Comparison of ENCODE assay signal across 20 mouse cellular contexts in the genomic region with DNA sequence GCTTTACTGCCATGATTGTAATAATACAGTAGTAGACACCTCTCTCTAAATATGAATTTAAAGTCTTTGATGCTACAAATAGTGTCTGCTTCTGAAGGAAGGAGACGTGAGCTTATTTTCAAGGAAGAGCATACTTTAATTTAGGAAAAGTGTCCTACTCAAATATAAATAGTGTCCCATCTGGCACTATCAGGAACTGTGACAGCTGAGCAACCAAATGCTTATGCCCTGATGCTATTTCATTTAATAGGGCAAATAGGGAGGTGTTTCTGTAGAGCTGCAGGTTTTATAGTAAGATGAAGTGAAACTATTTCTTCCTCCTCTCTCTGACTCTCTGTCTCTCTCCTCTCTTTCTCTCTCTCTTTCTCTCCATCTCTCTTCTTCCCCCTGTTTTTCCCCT.
DNase-seq lines count a peak whose midpoint lies in the region; TF ChIP-seq lines count a peak whose summit lies in the region.
"Had no signal": no experiment of that assay in that cellular context is flagged by ENCODE, and none has a peak within 500 bp of the region (broad histone marks: within the 10 kb centered on the region; RNA-seq: fewer than 3 reads in every experiment).

No protein-coding gene starts in this region.

- peak overlapping the region; percentile 55 for H3K27ac ChIP-seq in layer of hippocampus, adult 2 months
- peak overlapping the region; percentile 32; the same call in 1 of the 2 replicates for H3K27ac ChIP-seq in left cerebral cortex, adult 2 months
- H3K27ac ChIP-seq: embryonic facial prominence, embryonic 13.5 days; embryonic facial prominence, embryonic 15.5 days; forebrain, embryonic 10.5 days; forebrain, embryonic 12.5 days had no signal

- TF ChIP-seq CTCF in layer of hippocampus, adult 2 months (conservative IDR thresholded peaks at IDR 0.05) = no peak
- TF ChIP-seq CTCF in left cerebral cortex, adult 2 months (IDR thresholded peaks at IDR 0.05) = no peak

- no peak overlapping the region for H3K4me3 ChIP-seq in layer of hippocampus, adult 2 months
- no peak overlapping the region for H3K4me3 ChIP-seq in left cerebral cortex, adult 2 months
- H3K4me3 ChIP-seq: embryonic facial prominence, embryonic 13.5 days; embryonic facial prominence, embryonic 15.5 days; erythroblast, embryonic 14.5 days; forebrain, embryonic 10.5 days; forebrain, embryonic 12.5 days had no signal

- intact Hi-C loops in left cerebral cortex, adult 2 months (cut with DNase I) = no loop called here
- intact Hi-C loops in left cerebral cortex, postnatal 14 days (cut with DNase I) = no loop called here

- DNase-seq in cerebellum, adult 9-10 months = peak; percentile 16
- no peak for DNase-seq in cerebellum, adult 18-20 months
- peak; percentile 22 to 37 for DNase-seq in layer of hippocampus, adult 2 months (ENCODE audit: low spot score in 2 of 2)
- no peak for DNase-seq in layer of hippocampus, adult 11-12 months (ENCODE audit: low spot score)
- no peak for DNase-seq in left cerebral cortex, adult 2 months (ENCODE audit: extremely low spot score in 1 of 2, low spot score in 2 of 2)
- no peak for DNase-seq in left cerebral cortex, postnatal 14 days (ENCODE audit: low spot score in 2 of 2)
- DNase-seq: adrenal gland, adult 8-10 months; adrenal gland, postnatal 14 days; adrenal gland, postnatal 36 days; B cell, adult 2 months; cerebellum, adult 11 months; cerebellum, adult 9-11 months; cerebellum, postnatal 14 days; cerebellum, postnatal 36 days; embryo, embryonic 11 days had no signal

Comparison
In these comparisons a context has a peak if more than half of its experiments do, and no peak if none do; other contexts are left out.
1. DNase-seq: peak in cerebellum, adult 9-10 months (single experiment) and layer of hippocampus, adult 2 months (2 of 2); none in cerebellum, adult 18-20 months (0 of 2), layer of hippocampus, adult 11-12 months (single experiment), left cerebral cortex, adult 2 months (0 of 2) and left cerebral cortex, postnatal 14 days (0 of 2).